Mouse (Mus musculus) forebrain, embryonic 12.5 days (tissue): ENCODE results near the gene Kctd19. TPM values are rescaled to one million over a fixed set of nuclear protein-coding genes. Genes with fewer than 3 reads are reported as not detected.
A peak's percentile ranks its signal among the peaks of the same experiment; 100 is the strongest.

Experiments
- ATAC-seq: fragments of 200-750 bp; cut with Nextera tagmentation; 2 replicates; pipeline ENCODE4 v1.8.0; 2017; ENCODE audit warnings: moderate TSS enrichment; ENCODE audit not compliant: low FRiP score
- H3K27ac ChIP-seq: fragments of 300-500 bp; sonication (generic); 2 replicates; pipeline ENCODE4 v1.5.1; 2016; ENCODE audit warnings: mild to moderate bottlenecking
- H3K27me3 ChIP-seq: fragments of 300-500 bp; sonication (generic); 2 replicates; pipeline ENCODE4 v1.6.1; 2016; ENCODE audit warnings: mild to moderate bottlenecking
- H3K36me3 ChIP-seq: fragments of 300-500 bp; sonication (generic); replicated peaks from 2 replicates; pipeline ENCODE4 v1.6.1; 2016; ENCODE audit warnings: mild to moderate bottlenecking
- H3K4me1 ChIP-seq: fragments of 300-500 bp; sonication (generic); 2 replicates; pipeline ENCODE4 v1.6.1; 2016
- H3K4me2 ChIP-seq: fragments of 300-500 bp; sonication (generic); 2 replicates; pipeline ENCODE4 v1.6.1; 2016; ENCODE audit warnings: mild to moderate bottlenecking, moderate library complexity
- H3K4me3 ChIP-seq: fragments of 300-500 bp; sonication (generic); replicated peaks from 2 replicates; pipeline ENCODE4 v1.5.1; 2016; ENCODE audit warnings: mild to moderate bottlenecking
- H3K9ac ChIP-seq: fragments of 300-500 bp; sonication (generic); 2 replicates; pipeline ENCODE4 v1.6.1; 2016; ENCODE audit warnings: mild to moderate bottlenecking
- H3K9me3 ChIP-seq: fragments of 300-500 bp; sonication (generic); 2 replicates; pipeline ENCODE4 v1.6.1; 2016
- WGBS: fragments of 180-500 bp; shearing (Covaris S2); methylation state at CpG from one replicate; pipeline ENCODE4 v1.1.7; 2016; 5-methylcytosine and 5-hydroxymethylcytosine counted together
- polyA plus RNA-seq: library from polyadenylated mRNA; unstranded; fragments of >200 nt; fragmentation: Nextera tagmentation; extraction: Ambion mirVana; gene quantifications from 2 replicates; pipeline ENCODE4 v1.2.1, GENCODE M21; 2016

Kctd19 gene
- polyA plus RNA-seq, 1 experiment from 2014 or later, result not detected

- no peak overlapping the region for H3K9ac ChIP-seq
- 0 out of 2 replicates have a peak, but pooled peaks cover 3% of the 10 kb centered on the region for H3K27me3 ChIP-seq
- H3K4me2 ChIP-seq, result no peak overlapping the region
- H3K4me1 ChIP-seq, result peaks cover 13% of the 10 kb centered on the region
- no peaks in the 10 kb centered on the region for H3K36me3 ChIP-seq
- no peak overlapping the region for H3K27ac ChIP-seq
- H3K4me3 ChIP-seq, result no peak overlapping the region
- H3K9me3 ChIP-seq, result no peaks in the 10 kb centered on the region
- ATAC-seq, result no peak
- 3% methylated on average over 6 of the region's 6 CpGs for WGBS
Observed at GRCm38 (mm10) chr8:105441433-105441832, 28.1 kb upstream of the Kctd19 start.

DNA sequence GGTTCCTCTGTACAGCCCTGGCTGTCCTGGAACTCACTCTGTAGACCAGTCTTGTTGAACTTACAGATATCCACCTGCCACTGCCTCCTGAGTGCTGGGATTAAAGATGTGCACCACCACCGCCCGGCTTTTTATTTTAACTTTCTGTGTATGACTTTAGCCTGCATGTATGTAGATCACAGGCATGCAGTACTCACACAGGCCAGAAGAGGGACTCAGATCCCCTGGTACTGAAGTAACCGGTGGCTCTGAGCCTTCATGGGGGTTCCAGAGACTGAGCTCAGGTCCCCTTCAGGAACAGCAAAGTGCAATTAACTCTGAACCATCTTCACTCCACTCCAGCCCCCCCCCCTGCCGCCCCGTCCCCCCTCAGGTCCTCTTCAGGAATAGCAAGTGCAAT lies 25.6 kb upstream of the Kctd19 start:
- WGBS, result 28% methylated on average over 5 of the region's 5 CpGs
- Histone ChIP-seq H3K4me2 (no peak overlapping the region), H3K9me3 (no peaks in the 10 kb centered on the region), H3K27me3 (0 out of 2 replicates have a peak, but pooled peaks cover 3% of the 10 kb centered on the region), H3K4me1 (peaks cover 1% of the 10 kb centered on the region), H3K36me3 (no peaks in the 10 kb centered on the region), H3K9ac (no peak overlapping the region), H3K4me3 (no peak overlapping the region), H3K27ac (no peak overlapping the region)
- ATAC-seq, result no peak

DNA sequence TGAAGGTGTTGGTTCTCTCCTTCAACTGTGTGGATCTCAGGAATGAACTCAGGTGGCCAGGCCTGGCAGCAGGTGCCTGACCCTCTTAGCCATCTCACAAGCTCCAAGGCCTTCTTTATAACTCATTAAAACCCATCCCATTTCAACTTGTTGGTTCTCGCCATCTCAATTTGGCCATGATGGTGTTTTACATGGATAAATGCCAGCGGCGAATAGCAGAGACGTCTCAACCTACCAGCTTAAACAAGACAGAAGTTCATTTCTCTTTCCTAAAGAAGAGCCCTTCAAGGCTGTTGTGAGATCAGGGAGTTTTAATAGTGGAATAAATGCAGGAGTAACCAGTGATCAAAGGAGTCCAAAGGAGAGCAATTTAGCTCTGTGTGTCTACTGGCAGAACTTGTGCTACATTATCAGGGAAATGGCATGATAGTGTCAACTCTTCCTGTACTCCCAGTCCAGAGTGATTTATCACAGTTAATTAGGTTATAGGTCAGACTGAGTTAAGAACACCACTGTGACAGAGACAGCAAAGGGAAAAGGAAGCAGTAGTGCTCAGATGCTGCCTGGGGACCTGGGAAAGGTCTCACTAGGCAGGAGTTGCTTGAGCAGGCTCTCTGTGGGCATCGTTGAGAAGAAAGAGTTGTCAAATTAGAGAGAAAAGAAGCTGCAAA lies 23.9 kb upstream of the Kctd19 start:
- H3K9me3 ChIP-seq, result no peaks in the 10 kb centered on the region
- H3K4me3 ChIP-seq, result no peak overlapping the region
- no peaks in the 10 kb centered on the region for H3K36me3 ChIP-seq
- H3K9ac ChIP-seq, result no peak overlapping the region
- H3K27me3 ChIP-seq, result 0 out of 2 replicates have a peak, but pooled peaks cover 3% of the 10 kb centered on the region
- H3K4me2 ChIP-seq, result no peak overlapping the region
- 88% methylated on average over 5 of the region's 5 CpGs for WGBS
- H3K4me1 ChIP-seq, result peaks cover 15% of the 10 kb centered on the region
- H3K27ac ChIP-seq, result no peak overlapping the region
- no peak for ATAC-seq

- Histone ChIP-seq H3K27me3 (0 out of 2 replicates have a peak, but pooled peaks cover 3% of the 10 kb centered on the region), H3K4me2 (no peak overlapping the region), H3K4me1 (peaks cover 19% of the 10 kb centered on the region), H3K9me3 (no peaks in the 10 kb centered on the region), H3K4me3 (no peak overlapping the region), H3K36me3 (no peaks in the 10 kb centered on the region), H3K9ac (no peak overlapping the region), H3K27ac (no peak overlapping the region)
- 70% methylated on average over 5 of the region's 5 CpGs for WGBS
- no peak for ATAC-seq
Observed at GRCm38 (mm10) chr8:105436218-105436617, 22.9 kb upstream of the Kctd19 start.

- Histone ChIP-seq H3K4me2 (no peak overlapping the region), H3K9me3 (no peaks in the 10 kb centered on the region), H3K9ac (no peak overlapping the region), H3K4me3 (no peak overlapping the region), H3K36me3 (no peaks in the 10 kb centered on the region), H3K27me3 (no peaks in the 10 kb centered on the region), H3K27ac (no peak overlapping the region), H3K4me1 (peaks cover 19% of the 10 kb centered on the region)
- ATAC-seq, result no peak
- 80% methylated on average over 5 of the region's 5 CpGs for WGBS
Observed at GRCm38 (mm10) chr8:105434136-105434535, 20.8 kb upstream of the Kctd19 start.

DNA sequence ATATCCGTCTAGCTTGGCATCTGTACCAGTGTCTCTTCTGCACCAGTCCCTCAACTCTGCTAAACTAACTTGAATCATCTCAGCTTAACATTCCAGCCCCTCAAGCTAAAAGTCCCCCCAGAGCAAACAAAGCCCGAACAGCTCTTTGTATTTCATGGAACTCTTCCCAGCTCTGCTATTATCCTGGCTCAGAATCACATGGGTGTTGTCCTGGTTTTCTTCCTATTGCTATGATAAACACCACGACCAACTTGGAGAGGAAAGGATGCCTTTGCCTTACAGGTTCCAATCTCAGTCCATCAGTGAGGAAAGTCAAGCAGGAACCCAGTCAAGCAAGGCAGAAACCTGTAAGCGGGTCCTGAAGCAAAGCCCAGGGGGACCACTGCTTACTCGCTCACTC lies 20.2 kb upstream of the Kctd19 start:
- H3K36me3 ChIP-seq, result no peaks in the 10 kb centered on the region
- H3K4me1 ChIP-seq, result peaks cover 19% of the 10 kb centered on the region
- H3K27ac ChIP-seq, result no peak overlapping the region
- H3K9ac ChIP-seq, result no peak overlapping the region
- WGBS, result 50% methylated on average over 5 of the region's 5 CpGs
- no peak overlapping the region for H3K4me3 ChIP-seq
- H3K9me3 ChIP-seq, result no peaks in the 10 kb centered on the region
- H3K4me2 ChIP-seq, result no peak overlapping the region
- ATAC-seq, result no peak
- no peaks in the 10 kb centered on the region for H3K27me3 ChIP-seq

- 46% methylated on average over 6 of the region's 6 CpGs for WGBS
- peaks cover 19% of the 10 kb centered on the region for H3K4me1 ChIP-seq
- no peaks in the 10 kb centered on the region for H3K9me3 ChIP-seq
- no peaks in the 10 kb centered on the region for H3K36me3 ChIP-seq
- H3K27ac ChIP-seq, result no peak overlapping the region
- H3K27me3 ChIP-seq, result no peaks in the 10 kb centered on the region
- H3K4me2 ChIP-seq, result no peak overlapping the region
- no peak overlapping the region for H3K4me3 ChIP-seq
- no peak overlapping the region for H3K9ac ChIP-seq
- peak; percentile 51 for ATAC-seq
Observed at GRCm38 (mm10) chr8:105433021-105433420, 19.7 kb upstream of the Kctd19 start.

DNA sequence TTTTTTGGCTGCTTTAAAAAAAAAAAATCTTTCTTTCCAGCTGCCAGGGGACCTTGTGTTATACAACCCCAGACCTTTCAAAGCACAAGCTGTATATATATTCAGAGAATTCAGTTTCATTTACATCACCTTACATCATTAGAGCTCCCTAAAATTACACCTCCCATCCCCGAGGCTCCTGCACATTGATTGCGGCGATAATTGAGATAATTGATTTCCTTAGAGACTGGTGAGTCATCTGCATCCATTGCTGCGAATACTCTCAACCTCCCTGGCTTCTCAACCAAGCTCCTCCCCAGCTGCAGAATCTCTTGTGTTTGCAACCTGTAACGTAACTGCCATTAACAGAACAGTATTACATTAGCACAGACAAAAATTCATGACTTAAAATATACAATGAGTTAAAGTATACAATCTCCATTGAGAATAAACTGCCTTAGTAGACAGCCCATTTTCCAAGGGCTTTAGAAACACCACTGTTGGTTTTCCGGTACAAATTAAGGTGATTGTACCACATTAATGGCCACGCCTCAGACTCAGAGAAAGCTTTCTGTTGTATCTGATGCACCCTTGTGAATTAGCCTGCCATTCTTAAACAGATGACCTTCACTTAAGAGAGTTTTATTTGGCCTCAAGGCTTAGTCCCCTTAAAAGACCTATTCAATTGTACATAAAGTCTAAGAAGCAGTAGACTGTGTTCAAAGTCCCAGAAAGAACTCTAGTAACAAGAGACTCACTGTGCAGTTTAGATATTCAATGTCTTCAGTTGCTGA lies 18.6 kb upstream of the Kctd19 start:
- WGBS, result 43% methylated on average over 7 of the region's 7 CpGs
- Histone ChIP-seq H3K36me3 (no peaks in the 10 kb centered on the region), H3K27me3 (no peaks in the 10 kb centered on the region), H3K4me1 (peaks cover 19% of the 10 kb centered on the region), H3K4me3 (no peak overlapping the region), H3K9ac (no peak overlapping the region), H3K9me3 (no peaks in the 10 kb centered on the region), H3K4me2 (no peak overlapping the region), H3K27ac (no peak overlapping the region)
- ATAC-seq, result no peak

- ATAC-seq, result no peak
- Histone ChIP-seq H3K9me3 (no peaks in the 10 kb centered on the region), H3K4me3 (no peak overlapping the region), H3K4me1 (peaks cover under 1% of the 10 kb centered on the region; the same call in 1 of the 2 replicates), H3K4me2 (no peak overlapping the region), H3K36me3 (no peaks in the 10 kb centered on the region), H3K27ac (no peak overlapping the region), H3K9ac (no peak overlapping the region), H3K27me3 (no peaks in the 10 kb centered on the region)
- 86% methylated on average over 6 of the region's 6 CpGs for WGBS
Observed at GRCm38 (mm10) chr8:105426878-105427277, 13.6 kb upstream of the Kctd19 start.

GRCm38 (mm10) chr8:105422006-105422405 lies 8.7 kb upstream of the Kctd19 start:
- 63% methylated on average over 1 of the region's 1 CpGs for WGBS
- Histone ChIP-seq H3K9ac (no peak overlapping the region), H3K9me3 (no peaks in the 10 kb centered on the region), H3K4me1 (no peaks in the 10 kb centered on the region), H3K27me3 (no peaks in the 10 kb centered on the region), H3K27ac (no peak overlapping the region), H3K36me3 (no peaks in the 10 kb centered on the region), H3K4me3 (no peak overlapping the region), H3K4me2 (no peak overlapping the region)
- ATAC-seq, result no peak

GRCm38 (mm10) chr8:105419800-105420199 lies 6.5 kb upstream of the Kctd19 start:
- H3K9me3 ChIP-seq, result no peaks in the 10 kb centered on the region
- H3K36me3 ChIP-seq, result no peaks in the 10 kb centered on the region
- no peaks in the 10 kb centered on the region for H3K4me1 ChIP-seq
- WGBS, result 89% methylated on average over 4 of the region's 4 CpGs
- no peak overlapping the region for H3K4me2 ChIP-seq
- no peak overlapping the region for H3K4me3 ChIP-seq
- no peaks in the 10 kb centered on the region for H3K27me3 ChIP-seq
- no peak for ATAC-seq
- H3K9ac ChIP-seq, result no peak overlapping the region
- H3K27ac ChIP-seq, result no peak overlapping the region

DNA sequence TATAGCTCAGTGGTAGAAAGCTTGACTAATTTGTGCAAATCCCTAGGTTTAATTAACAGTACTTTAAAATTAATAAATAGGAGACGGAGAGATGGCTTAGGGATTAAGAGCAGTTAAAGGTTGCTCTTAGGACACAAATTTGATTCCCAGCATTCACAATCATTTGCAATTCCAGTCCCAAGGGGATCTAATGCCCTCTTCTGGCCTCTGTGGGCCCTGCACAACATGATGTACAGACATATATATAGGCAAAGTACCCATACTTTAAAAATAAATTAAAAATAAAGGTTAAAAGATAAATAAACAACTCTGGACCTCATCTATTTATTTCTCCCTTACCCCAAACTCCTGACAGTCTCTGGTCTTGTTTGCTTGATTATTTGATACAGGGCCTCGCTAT lies 5.7 kb upstream of the Kctd19 start:
- no peak for ATAC-seq
- 77% methylated on average over 2 of the region's 2 CpGs for WGBS
- Histone ChIP-seq H3K4me2 (no peak overlapping the region), H3K9ac (no peak overlapping the region), H3K4me1 (no peaks in the 10 kb centered on the region), H3K36me3 (no peaks in the 10 kb centered on the region), H3K9me3 (no peaks in the 10 kb centered on the region), H3K27me3 (peaks cover 5% of the 10 kb centered on the region), H3K4me3 (no peak overlapping the region), H3K27ac (no peak overlapping the region)

DNA sequence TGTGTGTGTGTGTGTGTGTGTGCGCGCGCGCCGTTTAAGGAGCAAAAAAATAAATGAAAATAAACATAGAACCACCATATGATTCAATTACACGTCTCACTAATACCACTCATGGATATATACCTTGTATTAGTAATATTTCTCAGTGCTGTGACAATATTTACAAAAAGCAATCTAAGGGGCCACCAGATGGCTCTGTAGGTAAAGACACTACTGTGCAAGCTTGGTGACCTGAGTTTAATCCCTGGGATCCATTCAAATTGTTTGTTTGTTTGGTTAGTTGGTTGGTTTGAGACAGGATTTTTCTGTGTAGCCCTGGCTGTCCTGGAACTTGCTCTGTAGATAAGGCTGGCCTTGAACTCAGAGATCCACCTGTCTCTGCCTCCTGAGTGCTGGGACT lies 3.4 kb downstream of the Kctd19 start:
- no peaks in the 10 kb centered on the region for H3K36me3 ChIP-seq
- 97% methylated on average over 6 of the region's 6 CpGs for whole genome bisulfite sequencing
- 0 out of 2 replicates have a peak, but pooled peaks cover 3% of the 10 kb centered on the region for H3K9me3 ChIP-seq
- H3K4me2 ChIP-seq, result no peak overlapping the region
- H3K9ac ChIP-seq, result no peak overlapping the region
- no peak overlapping the region for H3K4me3 ChIP-seq
- H3K27ac ChIP-seq, result no peak overlapping the region
- peaks cover 7% of the 10 kb centered on the region for H3K4me1 ChIP-seq
- H3K27me3 ChIP-seq, result peaks cover 17% of the 10 kb centered on the region
- no peak for ATAC-seq
